Mouse (Mus musculus): ENCODE results near the gene Amacr.
A peak's percentile ranks its signal among the peaks of the same experiment; 100 is the strongest.
"Not testable (repeated sequence)": the region's sequence is repeated elsewhere in the genome, so short reads cannot be mapped to it uniquely, and the experiment has no call there.

The Amacr gene

DNA sequence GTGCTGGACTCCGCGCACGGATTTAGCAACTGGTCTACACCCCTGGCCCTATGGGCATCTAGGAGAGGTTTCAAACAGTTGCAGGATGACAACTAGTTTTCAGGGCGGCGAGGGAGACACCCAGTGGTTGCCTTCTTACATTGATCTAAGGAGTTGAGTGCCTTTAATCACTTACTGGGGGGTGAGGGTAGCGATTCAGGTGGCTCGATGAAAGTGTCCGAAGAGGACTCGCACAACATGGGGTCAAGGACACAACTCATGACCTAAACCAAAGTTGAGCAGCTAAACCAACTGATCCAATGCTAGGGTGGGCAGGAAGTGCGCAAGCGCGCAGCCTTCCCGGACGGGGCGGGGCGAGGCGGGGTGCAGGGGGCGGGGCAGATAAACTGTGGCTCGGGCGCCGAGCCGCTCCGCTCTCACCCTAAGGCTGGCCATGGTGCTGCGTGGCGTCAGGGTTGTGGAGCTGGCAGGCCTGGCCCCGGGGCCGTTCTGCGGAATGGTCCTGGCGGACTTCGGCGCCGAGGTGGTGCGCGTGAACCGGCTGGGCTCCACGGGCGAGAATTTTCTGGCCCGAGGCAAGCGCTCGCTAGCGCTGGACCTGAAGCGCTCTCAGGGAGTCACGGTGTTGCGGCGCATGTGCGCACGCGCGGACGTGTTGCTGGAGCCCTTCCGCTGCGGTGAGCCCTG lies at the start of gene Amacr:
TSS of gene Amacr (plus strand) at position 380 of the 687 bp plus-strand sequence.
- DNase-seq (ENCODE audit: low spot score), result peak; percentile 78

- no peak for DNase-seq (ENCODE audit: low spot score)
Measured at GRCm38 (mm10) chr15:10933930-10934329, 47.6 kb upstream of the Amacr start.

DNA sequence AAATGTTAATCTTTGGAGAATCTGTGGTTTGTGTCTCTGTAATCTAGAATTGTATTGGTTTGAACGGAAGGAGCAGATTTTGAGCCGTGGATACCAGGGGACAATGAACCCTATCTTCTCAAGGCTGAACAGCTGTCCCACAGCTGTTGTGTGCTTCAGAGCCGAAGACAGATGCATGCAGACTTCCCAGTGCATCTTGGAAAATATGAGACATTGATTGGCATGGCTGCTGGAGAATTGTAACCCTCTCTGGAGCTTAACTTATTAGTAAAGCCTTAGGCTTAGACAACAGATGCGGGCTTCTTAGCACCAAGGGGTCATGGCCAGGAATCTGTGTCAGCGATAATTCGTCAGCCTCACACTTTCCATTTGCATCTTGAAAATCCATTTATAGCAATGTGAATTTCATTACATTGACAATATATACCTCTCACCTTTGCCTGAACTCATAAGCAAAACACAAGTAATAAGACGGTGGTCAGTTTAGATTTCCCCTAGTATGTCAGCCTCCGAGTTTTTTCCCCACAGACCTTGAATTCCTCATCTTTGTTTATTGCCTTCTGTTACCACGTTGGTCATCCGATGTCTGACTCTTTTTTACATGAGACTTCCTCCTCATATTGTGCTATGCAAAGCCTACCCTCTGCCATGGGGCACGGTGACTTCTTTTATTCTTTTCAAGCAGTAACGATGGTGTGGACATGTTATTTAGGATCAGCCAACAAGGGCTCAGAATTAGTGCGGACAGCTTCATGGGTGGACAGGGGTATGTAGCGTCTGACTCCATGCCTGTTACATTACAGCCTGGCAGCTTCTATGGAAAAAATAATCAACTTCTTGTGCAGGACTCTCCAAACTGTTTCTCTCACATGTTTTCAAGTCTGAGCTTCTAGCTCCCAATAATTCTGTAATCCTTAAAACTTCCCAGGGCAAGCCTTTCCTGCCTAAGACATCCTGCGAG lies 41.1 kb upstream of the Amacr start:
- no peak for DNase-seq (ENCODE audit: low spot score)

- no peak for DNase-seq (ENCODE audit: low spot score)
Measured at GRCm38 (mm10) chr15:10941901-10942300, 39.7 kb upstream of the Amacr start.

- no peak for DNase-seq (ENCODE audit: low spot score)
Measured at GRCm38 (mm10) chr15:10947852-10948251, 33.7 kb upstream of the Amacr start.

DNA sequence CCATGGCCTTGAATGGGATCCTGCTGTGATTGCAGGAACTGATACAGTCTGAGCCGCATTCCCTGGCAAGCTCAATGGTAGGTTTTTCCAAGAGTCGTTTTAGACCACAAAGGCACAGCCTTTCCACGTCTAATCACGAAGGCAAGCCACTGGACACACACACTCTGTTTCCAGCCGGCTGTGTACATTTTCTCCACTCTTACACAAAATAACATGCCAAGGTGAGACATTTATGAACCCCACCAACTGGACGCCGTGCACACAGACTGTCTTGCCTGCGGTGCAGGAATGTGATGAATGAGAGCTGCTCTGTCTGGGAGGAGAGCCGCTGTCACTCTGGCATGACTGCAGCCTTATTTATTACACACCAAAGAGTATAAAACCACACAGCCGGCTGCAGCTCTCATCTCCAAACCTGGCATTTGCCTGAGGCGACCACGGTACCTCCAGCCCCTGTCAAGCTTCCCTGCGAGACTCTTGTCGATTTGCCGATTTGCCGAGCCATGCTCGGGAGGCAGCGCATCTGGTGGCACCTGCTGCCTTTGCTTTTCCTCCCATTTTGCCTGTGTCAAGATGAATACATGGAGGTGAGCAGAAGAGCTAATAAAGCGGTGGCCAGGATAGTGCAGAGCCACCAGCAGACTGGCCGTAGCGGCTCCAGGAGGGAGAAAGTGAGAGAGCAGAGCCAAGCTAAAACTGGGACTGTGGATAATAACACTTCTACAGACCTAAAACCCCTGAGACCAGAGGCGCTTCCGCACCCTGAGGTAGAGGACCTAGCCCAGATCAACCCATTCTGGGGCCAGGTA lies 29.4 kb upstream of the Amacr start, which contains the start of gene C1qtnf3:
TSS of gene C1qtnf3 (plus strand) at position 382 of the 809 bp plus-strand sequence.
- DNase-seq (ENCODE audit: low spot score), result no peak

DNA sequence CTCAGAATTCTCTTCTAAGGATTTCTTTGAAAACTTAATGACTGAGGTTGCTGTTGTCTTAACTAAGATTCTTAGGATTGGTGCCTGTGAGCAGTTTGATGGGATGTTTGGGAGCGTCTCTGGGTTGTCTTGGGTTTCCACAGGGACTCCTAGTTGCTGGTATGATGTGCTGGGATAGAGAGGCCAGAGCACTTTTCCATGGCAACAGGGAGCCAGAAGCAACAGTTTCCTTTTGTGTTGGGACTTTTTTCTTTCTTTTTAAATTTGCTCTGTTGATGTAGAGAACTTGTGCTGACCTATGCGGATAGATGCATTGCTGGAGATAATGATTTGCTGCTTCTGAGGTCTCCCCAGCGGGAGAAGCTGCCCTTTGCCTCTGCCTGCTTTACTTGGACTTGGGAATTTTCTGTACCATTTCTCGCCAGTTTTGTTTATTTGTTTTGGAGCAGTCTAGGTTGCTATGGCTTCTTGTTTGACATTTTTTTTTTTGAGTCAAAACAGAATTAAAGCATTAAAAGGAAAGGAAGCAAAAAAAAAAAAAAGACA lies 28.7 kb upstream of the Amacr start:
- DNase-seq (ENCODE audit: low spot score), result no peak

DNA sequence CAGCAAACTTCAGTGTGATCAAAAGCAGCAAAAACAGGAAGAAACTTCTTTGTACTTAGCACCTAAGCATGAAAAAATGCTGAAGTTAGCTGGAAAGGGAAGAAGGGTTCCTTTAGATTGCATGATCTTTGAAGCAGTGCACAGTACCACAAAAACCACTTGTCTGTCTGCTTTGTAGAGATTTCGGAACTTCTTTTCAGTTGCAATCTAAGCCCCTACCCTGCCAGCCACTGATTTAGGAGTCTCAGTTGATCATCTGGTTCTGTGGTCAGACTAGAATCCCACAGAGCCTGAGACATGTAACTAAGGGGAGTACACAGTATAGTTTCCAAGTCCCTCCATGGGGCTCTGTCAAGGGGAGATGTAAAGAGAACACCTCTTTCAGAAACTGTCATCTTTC lies 28.1 kb upstream of the Amacr start:
- no peak for DNase-seq (ENCODE audit: low spot score)

DNA sequence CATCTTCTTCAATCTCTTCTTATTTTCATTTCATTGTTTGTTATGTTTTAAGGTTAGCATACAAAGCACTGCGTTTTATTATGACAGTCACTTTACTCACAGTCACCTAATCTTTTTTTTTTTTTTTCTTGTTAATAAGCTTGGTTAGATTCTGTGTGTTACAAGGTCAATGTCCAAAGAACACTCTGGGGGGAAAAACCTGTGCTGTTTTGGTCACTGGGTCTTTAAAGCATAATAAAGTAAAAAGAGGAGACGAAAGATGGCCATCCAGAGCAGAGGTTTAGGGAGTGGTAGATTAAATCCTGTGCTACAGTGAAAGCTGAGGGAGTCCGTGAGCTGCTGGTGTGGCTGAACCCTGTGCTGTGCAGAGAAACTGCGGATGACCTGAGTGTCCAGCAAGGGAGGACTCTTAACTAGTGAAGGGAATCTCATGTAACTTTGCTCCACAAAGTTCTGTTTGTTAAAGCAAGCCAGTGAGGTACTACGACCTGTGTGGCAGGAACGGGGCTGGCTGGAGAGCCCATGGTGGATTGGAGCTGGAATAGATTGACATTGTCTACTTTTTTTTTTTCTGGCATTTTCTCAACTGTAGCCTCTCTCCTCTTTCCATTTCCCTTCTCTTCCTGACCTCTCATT lies 27.1 kb upstream of the Amacr start:
- no peak for DNase-seq (ENCODE audit: low spot score)

- DNase-seq (ENCODE audit: low spot score), result no peak
Measured at GRCm38 (mm10) chr15:10955156-10955555, 26.4 kb upstream of the Amacr start.

DNA sequence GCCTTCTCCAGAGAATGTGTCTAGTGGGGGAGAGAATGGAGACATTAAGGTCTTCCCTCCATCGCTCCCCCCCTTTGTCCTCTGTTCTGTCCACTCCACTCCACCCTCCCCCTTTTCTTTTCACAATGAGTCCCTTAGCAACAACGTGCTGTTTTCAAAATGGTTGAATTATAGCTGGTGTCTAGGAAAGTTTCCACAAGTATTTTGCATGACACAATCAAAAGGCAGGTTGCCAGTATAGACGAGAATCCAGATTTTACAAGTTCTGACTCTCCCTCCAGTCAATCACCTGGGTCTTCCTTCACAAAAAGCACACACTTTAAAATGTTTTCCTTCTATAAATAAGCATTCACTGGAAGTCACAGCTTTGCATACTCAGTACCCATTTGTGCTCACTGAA lies 24.9 kb upstream of the Amacr start:
- no peak for DNase-seq (ENCODE audit: low spot score)

GRCm38 (mm10) chr15:10959277-10960026 lies 22.1 kb upstream of the Amacr start:
- DNase-seq (ENCODE audit: low spot score), result no peak

- no peak for DNase-seq (ENCODE audit: low spot score)
Measured at GRCm38 (mm10) chr15:10960267-10960666, 21.3 kb upstream of the Amacr start.

DNA sequence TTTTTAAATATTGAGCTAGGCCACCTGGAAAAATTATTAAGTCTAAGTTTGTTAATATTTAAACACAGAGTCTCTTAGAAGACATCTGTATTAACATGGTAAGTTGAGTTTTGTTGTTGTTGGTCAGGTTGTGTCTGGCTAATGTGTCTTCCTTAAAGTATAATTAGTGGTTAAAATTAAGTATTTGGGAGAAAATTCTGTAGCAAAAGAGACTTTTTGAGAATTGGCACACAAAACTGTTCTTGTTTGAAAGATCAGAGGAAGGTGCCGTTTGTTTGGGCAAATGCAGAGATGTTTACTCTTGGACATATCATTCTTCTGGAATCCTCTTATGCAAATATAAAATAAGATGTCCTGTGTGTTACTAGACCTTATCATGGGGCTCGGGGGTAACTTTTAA lies 19.0 kb upstream of the Amacr start:
- DNase-seq (ENCODE audit: low spot score), result no peak

DNA sequence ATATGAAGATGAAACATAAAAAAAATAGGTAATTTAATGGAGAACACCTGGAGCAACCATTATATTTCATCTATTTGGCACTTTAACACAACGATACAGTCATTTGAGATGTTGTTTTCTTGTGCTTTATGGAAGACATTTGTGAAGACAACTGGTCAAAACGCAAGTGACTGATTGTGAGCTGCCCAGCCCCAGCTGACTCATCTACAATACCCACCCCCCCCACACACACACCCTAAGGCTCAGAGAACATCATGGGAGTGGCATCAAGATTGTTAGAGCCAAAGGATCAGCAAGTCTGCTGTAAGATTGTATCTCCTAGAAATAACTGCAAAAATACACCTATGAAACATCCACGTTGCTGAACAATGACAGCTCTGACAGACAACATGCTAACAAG lies 12.1 kb upstream of the Amacr start:
- DNase-seq (ENCODE audit: low spot score), result no peak

DNA sequence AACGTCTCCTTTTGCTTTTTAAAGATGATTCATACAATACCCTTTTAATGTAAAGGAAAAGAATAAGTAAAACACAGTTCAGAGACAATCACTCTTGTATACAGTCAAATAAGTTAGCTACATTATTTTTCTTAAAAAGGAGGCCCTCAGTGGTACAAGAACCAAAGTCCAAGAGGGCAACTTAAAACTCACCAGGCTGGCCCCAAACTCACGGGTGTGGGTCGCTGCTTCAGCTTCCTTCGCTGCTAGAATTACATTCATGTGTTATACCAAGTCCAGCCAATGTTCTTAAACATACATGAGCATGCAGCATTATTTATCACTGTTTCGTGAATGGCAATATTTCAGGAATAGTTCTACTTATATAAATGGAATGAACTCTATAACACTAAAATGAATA lies 10.8 kb upstream of the Amacr start:
- no peak for DNase-seq (ENCODE audit: low spot score)

GRCm38 (mm10) chr15:10977151-10977550 lies 4.4 kb upstream of the Amacr start:
- no peak for DNase-seq (ENCODE audit: low spot score)

DNA sequence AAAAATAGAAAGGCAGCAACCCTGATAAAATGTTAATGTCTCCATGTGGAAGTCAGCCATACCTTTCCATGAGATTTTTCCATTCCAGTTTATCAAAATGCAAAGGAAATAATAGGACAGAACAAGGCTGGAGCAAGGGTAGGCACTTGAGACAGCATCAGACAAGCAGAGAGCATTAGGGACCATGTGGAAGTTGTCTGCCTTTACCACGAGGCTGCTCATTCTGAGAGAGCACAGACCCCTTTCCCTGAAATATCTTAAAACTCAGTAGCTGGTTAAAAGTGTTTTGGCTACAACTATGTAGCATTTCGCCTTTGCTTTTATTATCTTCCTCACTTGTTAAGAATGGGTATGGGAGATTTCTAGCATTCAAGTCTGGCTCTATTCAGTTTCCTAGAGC lies 844 bp upstream of the Amacr start:
- no peak for DNase-seq (ENCODE audit: low spot score)

GRCm38 (mm10) chr15:10982064-10982435 lies 494 bp downstream of the Amacr start:
- no peak for DNase-seq (ENCODE audit: low spot score)

DNA sequence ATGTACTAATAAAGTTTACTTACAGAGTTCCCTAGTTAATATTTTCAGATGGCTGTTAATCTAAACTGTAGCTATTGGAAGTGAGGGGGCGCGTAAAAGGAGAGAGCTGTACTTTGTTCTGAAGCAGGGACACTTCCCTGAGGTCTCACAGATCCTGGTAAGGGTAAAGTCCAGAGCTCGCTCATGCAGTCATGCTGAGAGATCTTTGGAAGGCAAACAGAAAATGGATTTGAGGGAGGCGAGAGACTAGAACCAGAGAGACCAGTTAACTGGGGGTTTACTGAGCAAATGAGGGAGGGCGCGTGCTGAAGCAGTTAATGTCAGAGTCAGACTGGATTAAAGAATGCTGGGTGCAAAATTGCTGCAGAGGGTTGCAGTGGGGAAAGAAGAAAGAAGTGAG lies 4.2 kb downstream of the Amacr start:
- no peak for DNase-seq (ENCODE audit: low spot score)

- DNase-seq (ENCODE audit: low spot score), result not testable (repeated sequence)
Measured at GRCm38 (mm10) chr15:10986477-10986876, 4.9 kb downstream of the Amacr start.

Measured in T-cell, adult 2 months (primary cell).